Mouse (Mus musculus) adrenal gland, adult 2 months (tissue): ENCODE results near the gene Rpl12. TPM values are rescaled to one million over a fixed set of nuclear protein-coding genes. Genes with fewer than 3 reads are reported as not detected.

ENCODE experiments used
- DNase-seq: peaks from one replicate; pipeline ENCODE4 v3.0.0; 2021
- polyA plus RNA-seq: library from polyadenylated mRNA; depleted of rRNA; stranded (reverse); fragments of >200 nt; gene quantifications from 2 replicates; pipeline ENCODE4 v1.2.3, GENCODE M21; 2012
- total RNA-seq, 2 experiments: library from RNA; stranded (reverse); gene quantifications; 2 replicates each; pipeline ENCODE4 v1.2.3; 2021

Rpl12 gene
- total and polyA plus RNA-seq, 3 experiments: 136 to 165 (median 149) TPM

DNA sequence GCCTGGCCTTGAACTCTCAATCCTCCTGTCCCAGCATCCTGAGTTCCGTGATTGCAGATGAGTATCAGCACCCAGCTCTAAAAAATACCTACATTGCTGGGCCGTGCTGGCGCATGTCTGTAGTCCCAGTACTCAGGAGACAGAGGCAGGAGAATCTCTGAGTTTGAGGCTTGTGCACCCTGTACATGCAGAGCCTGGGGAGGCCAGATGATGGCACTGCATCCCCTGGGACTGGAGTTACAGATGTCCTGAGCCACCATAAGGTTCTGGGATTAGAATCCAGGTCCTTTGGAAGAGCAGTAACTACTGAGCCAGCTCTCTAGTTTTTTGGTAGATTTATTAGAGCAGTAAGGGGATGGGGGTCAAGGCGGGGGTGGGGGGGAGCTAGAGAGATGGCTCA lies 20.9 kb upstream of the Rpl12 start:
- DNase-seq: no peak

DNA sequence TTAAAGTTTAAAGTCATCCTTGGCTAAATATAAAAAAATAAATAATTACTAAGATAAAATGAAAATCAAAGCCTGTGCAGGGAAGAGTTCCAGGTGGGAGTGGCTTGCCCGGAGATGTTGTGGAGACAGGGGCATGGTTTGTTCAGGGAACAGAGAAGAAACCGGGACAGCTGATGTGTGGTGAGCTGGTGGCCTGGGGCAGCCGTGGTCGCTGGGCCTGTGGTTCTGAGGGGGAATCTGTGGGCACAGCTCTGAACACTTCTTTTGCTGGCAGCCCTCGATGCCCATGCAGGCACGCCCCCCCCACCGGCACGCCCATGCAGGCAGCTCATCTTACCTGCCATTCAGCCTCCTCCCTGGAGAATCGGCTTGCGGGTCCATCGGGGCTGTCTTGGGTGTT lies 13.9 kb upstream of the Rpl12 start:
- no peak for DNase-seq

DNA sequence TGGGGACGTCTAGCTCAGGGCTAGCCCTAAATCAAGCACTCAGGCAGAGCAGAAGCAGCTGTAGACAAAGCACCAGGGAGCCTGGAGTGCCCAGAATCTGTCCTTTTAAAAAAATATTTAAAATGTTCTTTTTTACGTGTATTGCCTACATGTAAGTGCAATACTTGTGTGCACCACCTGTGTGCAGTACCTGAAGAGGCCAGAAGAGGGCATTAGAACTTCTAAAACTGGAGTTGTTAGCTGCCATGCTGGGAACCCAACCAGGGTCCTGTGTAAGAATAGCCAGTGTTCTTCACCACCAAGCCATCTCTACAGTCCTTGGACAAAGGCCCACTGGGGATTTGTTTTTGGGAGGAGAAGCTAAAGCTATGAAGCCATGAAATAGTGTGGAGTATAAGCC lies 6.8 kb upstream of the Rpl12 start:
- DNase-seq: no peak

DNA sequence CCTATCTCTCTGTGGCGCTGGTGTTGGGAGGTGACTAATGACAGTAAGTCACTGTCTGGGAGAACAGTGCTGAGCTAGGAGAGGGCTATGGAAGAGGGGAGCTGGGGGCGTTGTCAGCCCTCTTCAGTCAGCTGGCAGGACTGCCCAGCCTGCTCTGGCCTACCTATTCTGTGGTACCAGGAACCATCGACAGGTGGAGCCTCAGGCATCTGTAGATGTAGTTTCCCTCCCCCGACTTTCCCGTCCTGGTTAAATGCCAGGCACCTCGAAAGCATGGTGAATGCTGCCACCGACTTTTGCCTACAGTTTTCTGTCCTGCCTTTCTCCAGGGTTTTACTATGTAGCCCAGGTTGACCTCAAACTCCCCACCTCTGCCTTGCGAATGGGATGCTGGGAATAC lies 4.0 kb upstream of the Rpl12 start:
- no peak for DNase-seq

DNA sequence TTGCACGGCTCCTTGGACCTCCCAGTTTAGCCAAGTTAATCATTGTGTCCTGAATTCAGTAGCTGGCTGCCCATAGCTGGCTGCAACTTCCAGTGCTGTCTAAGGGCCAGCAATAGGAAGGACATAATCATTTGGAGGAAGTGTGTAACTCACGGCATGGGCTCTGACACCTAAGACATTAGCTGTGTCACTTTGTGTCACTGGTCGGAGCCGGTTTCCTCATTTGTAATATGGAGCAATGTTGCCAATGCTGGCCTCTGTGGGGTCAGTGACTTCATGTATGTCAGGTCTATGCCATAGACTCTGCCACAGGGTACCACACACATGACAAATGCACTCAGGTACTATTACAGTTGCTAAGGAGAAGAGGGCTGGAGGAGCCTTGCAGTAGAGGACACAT lies 1.1 kb upstream of the Rpl12 start:
- no peak for DNase-seq

DNA sequence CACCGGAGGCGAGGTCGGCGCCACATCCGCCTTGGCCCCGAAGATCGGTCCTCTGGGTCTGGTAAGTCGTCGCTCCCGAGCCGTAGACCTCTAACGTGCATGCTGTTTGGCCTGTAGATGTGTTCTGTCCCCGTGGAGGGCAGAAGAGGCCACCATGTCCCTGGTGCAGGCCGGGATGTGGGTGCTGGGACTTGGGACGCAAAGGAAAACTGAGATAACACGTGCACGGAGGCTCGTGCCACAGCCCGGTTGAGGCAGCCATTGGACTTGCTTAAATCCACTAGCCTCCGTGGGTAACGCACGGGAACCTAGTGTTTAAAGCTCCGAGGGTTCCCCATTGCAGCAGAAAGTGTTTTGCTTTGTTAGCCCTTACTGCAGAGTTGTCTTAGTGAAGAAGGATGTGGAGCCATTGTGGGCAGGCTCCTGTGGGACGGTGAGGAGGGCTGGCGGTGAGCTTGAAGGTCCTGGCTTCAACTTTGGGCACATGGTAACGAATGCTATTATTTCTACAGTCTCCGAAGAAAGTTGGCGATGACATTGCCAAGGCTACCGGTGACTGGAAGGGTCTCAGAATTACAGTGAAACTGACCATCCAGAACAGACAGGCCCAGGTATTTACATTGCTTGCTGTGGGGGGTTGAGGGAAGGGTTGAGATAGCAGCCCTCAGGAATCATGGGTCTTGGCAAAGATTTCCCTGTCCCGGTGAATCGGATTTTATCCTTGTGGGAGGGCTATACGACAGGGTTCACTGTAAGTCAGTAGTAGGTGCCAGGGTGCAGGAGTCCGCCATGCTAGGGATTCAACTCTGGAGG lies 909 bp downstream of the Rpl12 start:
- DNase-seq: no peak

DNA sequence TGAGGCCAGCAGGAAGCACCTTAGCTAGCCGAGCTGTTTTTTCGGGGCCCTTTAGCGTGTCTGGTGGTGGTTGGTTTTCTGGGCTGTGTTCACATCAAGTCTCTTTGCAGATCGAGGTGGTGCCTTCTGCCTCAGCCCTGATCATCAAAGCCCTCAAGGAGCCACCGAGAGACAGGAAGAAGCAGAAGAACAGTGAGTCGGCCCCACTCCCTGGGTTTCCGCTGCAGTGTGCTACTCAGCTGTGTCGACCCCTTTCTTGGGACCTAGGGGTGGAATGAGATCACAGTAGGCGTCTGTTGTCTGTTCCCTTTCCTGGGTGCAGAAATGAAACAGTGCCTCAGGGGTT lies 1.5 kb downstream of the Rpl12 start:
- no peak for DNase-seq

DNA sequence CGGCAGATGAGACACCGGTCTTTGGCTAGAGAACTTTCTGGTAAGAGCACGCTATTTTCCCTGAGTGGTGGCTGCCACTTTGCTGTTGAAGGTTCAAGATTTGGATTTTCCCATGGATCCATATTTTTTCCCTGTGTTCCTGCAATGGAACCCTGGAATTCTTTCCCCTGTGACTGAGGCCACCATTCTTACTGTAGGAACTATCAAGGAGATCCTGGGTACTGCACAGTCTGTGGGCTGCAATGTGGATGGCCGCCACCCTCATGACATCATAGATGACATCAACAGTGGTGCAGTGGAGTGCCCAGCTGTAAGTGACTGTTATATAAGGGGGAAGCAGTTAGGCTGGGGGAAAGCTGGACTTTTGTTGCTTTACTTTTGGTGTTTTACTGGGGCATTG lies 2.2 kb downstream of the Rpl12 start:
- no peak for DNase-seq

DNA sequence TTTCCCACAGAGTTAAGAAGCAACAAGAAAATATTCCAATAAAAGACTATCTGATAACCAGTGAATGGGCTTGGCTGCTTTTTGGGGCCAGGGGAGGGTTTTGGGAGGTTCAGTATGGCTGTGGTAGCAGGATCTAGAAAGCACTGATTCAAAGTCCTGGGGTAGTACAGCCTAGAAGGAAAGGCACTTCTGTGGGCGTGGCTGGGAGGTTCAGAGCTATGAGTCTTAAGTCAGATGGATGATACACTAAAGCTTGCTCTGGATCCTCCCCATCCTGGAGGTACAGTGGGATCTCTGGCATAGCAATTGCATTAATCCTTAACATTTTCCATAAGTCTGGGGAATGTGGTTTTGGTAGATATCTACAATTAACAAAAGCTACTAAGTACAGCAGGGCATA lies 2.6 kb downstream of the Rpl12 start:
- DNase-seq: no peak

DNA sequence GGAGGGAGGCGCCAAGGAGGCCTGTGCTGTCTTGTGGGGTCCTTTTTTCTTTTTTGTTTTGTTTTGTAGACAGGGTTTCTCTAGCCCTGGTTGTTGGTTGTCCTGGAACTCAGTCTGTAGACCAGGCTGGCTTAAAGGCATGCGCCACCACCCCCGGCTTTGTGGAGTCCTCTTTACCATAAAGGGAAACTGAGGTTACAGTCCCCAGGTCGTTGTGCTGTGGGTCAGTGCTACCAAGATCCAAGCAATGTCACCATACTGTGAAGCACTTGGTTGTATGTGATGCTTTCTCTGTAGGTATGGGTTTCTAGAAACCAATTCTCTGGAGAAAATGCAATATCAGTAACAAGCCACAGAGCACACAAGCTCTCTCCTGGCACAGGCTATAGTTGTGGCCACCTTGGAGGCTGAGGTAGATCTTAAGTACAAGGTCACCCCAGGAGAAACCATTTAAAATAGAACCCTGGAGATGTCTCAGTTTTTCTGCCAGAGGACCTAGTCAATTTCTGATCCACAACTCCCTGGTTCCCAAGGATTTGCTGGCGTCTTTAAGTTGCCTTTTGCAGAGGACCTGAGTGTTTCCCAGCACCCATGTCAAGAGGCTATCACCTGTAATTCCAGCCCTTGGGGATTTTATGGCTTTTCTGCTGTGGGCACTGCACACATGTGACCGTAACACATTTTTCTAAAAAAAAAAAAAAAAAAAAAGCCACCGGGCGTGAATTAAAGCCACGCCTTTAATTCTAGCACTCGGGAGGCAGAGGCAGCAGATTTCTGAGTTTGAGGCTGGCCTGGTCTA lies 3.5 kb downstream of the Rpl12 start:
- DNase-seq: no peak

DNA sequence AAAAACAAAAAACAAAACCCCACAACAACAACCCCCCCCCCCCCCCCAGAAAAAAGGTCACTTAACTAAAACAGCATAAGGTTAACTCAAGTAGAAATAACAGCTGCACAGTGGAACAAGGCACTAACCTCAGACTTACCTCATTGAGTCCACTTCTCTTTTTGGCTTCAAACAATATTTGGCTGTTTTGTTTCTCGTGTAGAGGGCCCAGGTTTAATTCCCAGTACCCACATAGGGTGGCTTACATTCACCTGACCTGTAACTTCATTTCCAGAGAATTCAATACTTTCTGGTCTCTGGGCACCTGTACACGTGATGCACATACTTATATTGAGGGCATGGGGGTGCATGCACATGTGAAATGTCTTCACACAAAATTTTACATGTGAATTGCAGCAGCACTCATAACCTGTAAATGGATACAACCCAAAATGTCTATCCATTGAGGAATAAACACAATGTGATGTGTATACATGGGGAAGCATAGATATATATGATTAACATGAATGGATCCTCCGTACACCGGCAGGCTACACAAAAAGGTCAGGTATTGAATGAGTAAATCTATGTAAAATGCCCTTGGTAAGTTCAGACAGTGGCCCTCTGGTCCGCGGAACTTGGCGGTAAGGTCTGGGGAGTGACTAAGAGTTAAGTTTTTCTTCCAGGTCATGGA lies 4.3 kb downstream of the Rpl12 start:
- DNase-seq: no peak

DNA sequence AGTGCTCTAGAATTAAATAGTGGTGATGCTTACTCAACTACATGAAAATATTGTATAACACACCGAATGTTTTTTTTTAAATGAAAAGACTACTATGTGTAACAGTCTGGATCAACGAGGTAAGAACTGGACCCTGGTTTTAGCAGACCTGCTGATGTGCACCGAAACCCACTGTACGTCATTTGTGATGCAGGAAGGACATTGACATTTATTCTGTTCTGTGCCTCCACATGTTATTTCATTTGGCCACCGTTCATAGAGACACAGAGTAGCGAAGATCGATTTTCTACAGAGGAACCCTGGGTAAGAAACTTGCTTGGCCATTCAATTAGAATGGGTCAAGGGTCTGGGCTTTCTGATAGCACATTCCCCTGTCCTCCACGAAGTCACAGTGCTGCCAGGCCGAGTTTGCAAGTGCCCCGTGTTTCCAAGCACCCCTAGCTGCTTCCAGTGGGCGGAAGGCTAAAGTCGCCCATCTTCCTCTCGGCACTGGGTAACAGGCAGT lies 4.9 kb downstream of the Rpl12 start:
- DNase-seq: no peak

DNA sequence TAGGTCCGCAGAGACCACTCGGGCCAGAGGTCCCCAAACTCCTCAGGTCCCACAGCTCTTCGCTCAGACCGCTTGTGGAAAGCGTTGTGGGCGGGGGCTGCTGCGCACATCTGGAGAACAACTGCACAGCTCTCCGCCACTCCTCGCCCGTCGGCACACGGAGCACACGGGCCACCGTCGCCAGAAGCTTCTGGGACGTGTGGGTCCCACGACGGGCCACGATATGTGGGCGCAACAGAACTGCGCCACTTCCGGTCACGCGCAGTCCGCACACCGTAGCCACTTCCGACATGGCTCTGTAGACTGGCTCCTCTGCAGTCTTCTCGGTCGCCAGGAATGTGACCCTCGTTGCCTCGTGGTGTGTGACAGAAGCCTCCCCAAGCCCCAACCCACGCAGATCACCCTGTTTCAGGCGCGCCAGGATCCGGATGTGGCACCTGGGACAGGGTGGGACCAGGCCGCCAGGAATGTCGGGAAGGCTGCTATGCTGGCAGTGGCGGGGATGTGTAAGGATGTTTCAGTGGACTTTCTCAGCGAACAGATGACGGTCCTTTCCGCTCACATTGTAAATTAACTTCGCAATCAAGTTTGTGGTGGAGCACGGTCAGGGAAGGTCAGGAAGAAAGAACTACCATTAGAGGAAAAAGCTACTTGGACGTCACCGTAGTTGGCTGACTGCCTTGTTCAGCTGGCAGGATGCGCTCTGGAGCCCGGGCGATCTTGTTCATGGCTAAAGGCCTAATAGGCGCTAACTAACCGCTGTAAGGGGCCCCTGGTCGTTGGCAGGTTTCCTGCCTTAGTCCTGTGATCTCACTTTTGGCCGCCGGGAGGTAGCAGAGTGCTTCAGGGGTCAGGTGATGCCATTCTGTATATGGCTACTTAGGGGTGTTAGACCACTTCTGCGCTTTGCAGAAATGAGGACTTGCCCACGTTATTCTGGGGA lies 5.6 kb downstream of the Rpl12 start:
- peak; percentile 92 for DNase-seq

DNA sequence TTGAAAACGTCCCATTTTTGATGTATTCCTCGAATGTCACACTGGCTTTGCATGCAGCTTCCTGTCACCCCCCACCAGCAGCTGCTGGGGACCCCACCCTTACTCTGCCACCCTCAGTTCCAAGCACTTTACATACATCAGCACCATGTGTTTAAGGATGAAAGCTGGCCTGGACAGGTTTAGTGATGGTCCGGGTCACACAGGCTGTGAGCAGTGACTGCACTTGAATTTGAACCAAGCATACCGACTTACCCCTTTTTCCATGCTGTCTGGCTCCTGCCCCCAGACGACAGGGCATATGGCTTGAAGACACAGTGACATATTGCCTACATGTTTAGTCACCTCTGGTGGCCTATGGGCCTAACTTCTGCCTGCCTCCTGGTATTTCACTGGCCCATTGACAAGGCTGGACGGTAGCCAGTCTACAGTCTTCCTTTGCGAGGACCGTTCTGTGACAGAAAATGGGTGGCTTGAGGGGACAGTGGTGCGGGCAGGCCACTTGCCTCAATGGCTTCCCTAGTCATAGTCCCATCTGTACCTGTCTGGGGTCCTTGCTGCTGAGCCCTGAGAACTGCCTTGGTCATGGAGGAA lies 6.8 kb downstream of the Rpl12 start:
- DNase-seq: no peak

DNA sequence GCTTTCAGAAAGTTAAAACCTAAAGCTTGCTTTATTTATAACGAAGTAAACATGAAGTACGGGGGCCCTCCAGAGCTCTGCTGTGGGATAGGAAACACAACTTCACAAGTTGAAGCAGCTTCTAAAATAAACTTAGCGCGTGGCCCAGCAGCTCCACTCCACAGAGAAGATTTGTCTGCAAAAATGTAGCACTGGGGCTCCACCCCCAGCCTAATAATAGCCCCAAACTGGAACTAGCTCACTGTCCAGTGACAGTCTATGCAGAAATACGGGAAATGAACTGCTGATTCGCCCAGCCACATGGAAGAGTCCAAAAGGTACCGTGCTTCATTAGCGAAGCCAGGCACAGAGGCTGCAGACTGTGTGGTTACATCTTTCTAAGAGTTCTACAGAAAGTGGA lies 8.0 kb downstream of the Rpl12 start:
- DNase-seq: no peak

DNA sequence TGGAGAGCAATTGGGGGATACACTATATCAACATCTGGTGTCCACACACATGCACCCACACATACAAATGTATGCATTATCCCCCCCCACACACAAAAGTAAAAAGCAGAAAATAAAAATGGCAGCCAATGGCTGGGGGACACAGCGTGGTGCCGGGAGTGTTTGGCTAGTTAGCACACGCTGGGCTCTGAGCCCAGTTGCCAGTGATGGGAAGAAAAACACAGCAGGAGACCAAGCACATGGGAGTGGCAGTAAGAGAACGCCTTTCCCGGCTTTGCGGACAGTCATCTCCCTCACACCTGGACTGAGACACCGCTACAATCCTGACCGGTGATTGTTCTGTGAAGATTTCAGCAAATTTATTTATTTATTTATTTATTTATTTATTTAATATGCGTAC lies 9.9 kb downstream of the Rpl12 start:
- DNase-seq: no peak

DNA sequence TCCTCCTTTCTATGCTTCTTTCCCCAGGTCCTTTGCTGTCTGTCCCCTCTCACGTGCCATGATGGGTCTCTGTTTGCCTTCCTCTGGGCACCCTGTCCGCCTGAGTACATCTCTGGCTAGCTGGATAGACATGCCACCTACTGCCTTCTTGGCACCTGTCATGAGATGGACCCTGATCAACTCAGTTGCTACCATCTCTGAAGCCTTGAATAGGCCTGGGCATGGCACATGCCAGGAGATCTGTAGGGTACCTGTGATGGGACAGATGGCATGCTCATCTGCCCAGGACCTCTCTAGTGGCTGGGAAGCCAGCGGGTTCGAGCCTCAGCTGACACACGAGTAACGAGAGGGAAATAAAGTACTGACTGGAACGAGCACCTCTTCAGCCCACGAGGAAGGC lies 12.9 kb downstream of the Rpl12 start:
- no peak for DNase-seq

DNA sequence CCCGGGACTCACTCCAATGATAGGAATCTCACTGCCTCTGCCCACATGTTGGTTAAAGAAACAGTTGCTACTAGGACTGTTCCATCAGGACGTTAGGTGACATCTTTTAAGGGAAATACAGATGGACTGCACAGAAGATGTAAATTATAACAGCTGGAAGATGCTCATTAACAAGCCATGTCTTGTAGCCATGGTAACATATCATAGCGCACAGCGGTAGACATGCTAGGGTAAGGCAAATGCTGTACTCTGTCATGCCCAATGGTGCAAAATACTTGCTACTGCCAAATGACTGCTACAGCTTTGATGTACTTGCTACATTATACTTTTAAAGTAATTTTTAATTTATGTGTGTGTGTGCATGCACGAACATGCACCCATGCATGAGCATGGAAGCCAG lies 15.8 kb downstream of the Rpl12 start:
- DNase-seq: no peak

DNA sequence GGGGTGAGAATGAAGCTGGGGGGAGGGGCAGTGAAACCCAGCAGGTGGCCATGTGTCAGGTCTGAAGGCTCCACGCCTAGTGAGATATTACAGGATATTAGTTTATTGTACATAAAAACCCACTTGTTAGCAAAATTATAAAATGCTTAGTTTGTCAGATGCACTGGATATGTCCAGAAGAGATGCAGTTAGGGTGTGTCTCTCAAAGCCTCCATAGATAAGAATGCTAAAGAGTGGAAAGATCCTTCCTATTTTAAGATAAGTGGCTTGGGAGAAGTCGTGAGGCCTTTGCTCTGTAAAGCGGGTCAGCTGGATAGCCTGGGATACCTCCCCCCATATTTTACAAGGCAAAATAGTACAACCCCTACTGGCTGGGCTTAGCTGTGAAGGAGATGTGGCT lies 17.3 kb downstream of the Rpl12 start:
- DNase-seq: no peak

DNA sequence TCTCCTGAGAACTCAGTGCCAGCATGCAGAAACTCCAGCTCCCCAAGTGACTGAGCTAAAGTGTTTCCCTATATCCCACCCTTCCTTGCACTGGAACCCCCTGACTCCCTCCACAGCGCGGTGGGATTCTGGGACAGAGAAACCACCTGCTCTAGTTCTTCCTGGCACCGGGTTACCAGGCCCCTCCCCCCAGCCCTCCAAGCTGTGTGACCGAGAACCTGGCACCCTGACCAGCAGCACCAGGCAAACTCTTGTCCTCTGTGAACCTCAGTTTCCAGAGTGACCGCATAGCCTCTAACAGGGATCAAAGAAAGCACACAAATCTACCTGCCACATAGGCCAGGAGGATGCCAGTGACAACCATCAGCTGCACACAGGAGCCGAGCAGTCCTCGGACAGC lies 18.3 kb downstream of the Rpl12 start:
- DNase-seq: no peak

DNA sequence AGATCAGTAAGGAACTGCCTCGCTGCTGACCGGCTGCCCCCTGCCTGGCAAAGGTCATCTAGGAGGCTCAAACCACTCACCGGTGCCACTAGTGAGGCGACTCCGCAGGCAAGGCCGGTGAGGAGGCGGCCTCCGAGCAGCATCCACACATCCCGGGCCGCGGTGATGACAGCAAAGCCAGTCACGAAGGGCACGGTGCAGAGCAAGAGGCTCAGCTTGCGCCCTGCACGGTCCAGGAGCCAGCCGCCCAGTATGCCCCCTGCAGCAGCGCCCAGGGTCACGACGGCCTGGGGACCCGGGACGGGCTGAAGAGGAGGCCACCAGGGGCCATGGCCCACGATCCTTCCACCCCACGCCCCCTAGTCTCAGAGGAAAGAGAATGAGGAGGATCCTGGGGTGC lies 19.9 kb downstream of the Rpl12 start:
- peak; percentile 70 for DNase-seq
